8 mouse cellular contexts compared by ENCODE assay signal in genomic region chr9:58442105-58443010, GRCm38 (mm10). TPM values are rescaled to one million over a fixed set of nuclear protein-coding genes. Genes with fewer than 3 reads are reported as not detected.
DNase-seq lines count a peak whose midpoint lies in the region; ATAC-seq lines count a peak whose summit lies in the region.

No protein-coding gene starts in this region.

- no peak for DNase-seq in heart, embryonic 10.5 days (ENCODE audit: low spot score)
- DNase-seq in heart, adult 11 months: no peak
- DNase-seq in neural tube, embryonic 10.5 days (ENCODE audit: extremely low spot score, low spot score): no peak
- DNase-seq in telencephalon, adult 2 months (ENCODE audit: low read depth, low spot score): peak; percentile 85
- DNase-seq in layer of hippocampus, postnatal 25 days (ENCODE audit: extremely low spot score in 1 of 2, low spot score in 1 of 2): no peak
- no peak for DNase-seq in testis, postnatal 10 days (ENCODE audit: low spot score)

- H3K36me3 ChIP-seq in heart, embryonic 10.5 days: no peaks in the 10 kb centered on the region
- no peaks in the 10 kb centered on the region for H3K36me3 ChIP-seq in neural tube, embryonic 13.5 days
- no peaks in the 10 kb centered on the region for H3K36me3 ChIP-seq in intestine, embryonic 16.5 days (ENCODE audit: control insufficient read depth, insufficient read depth, low read length)

- no peak overlapping the region for H3K9ac ChIP-seq in neural tube, embryonic 13.5 days
- no peak overlapping the region for H3K9ac ChIP-seq in intestine, embryonic 16.5 days (ENCODE audit: low read depth, low read length)

- H3K27me3 ChIP-seq in heart, embryonic 10.5 days (ENCODE audit: insufficient read depth, poor library complexity, severe bottlenecking): peaks cover 12% of the 10 kb centered on the region; the same call in 1 of the 2 replicates
- no peaks in the 10 kb centered on the region for H3K27me3 ChIP-seq in neural tube, embryonic 13.5 days
- no peaks in the 10 kb centered on the region for H3K27me3 ChIP-seq in intestine, embryonic 16.5 days (replicated peaks; ENCODE audit: control insufficient read depth, insufficient read depth, low read length)

- H3K4me3 ChIP-seq in heart, embryonic 10.5 days: no peak overlapping the region
- no peak overlapping the region for H3K4me3 ChIP-seq in neural tube, embryonic 13.5 days
- H3K4me3 ChIP-seq in intestine, embryonic 16.5 days (ENCODE audit: low read length): no peak overlapping the region

- H3K4me1 ChIP-seq in heart, embryonic 10.5 days: peaks cover 25% of the 10 kb centered on the region
- H3K4me1 ChIP-seq in neural tube, embryonic 13.5 days (replicated peaks): peaks cover 66% of the 10 kb centered on the region
- H3K4me1 ChIP-seq in intestine, embryonic 16.5 days (ENCODE audit: control insufficient read depth, insufficient read depth, low read length): peaks cover 2% of the 10 kb centered on the region; the same call in 1 of the 2 replicates

- 48% methylated on average over 7 of the region's 7 CpGs for WGBS in heart, embryonic 10.5 days
- WGBS in neural tube, embryonic 13.5 days: 61% methylated on average over 7 of the region's 7 CpGs
- WGBS in intestine, embryonic 16.5 days: 39% methylated on average over 7 of the region's 7 CpGs

- ATAC-seq in neural tube, embryonic 13.5 days (ENCODE audit: low read depth): no peak
- ATAC-seq in intestine, embryonic 16.5 days: peak; percentile 50; the same call in 1 of the 2 replicates

- no peak overlapping the region for H3K4me2 ChIP-seq in neural tube, embryonic 13.5 days
- H3K4me2 ChIP-seq in intestine, embryonic 16.5 days (ENCODE audit: low read depth, low read length): no peak overlapping the region

- peak overlapping the region; percentile 1; the same call in 1 of the 2 replicates for H3K27ac ChIP-seq in heart, embryonic 10.5 days
- peak overlapping the region; percentile 9; the same call in 1 of the 2 replicates for H3K27ac ChIP-seq in neural tube, embryonic 13.5 days (replicated peaks)
- H3K27ac ChIP-seq in intestine, embryonic 16.5 days (ENCODE audit: low read length): no peak overlapping the region

- no peaks in the 10 kb centered on the region for H3K9me3 ChIP-seq in heart, embryonic 10.5 days
- no peaks in the 10 kb centered on the region for H3K9me3 ChIP-seq in neural tube, embryonic 13.5 days
- no peaks in the 10 kb centered on the region for H3K9me3 ChIP-seq in intestine, embryonic 16.5 days (ENCODE audit: control insufficient read depth, low read length)

RNA-seq across cellular contexts. Expression of gene Insyn1, which starts 46.0 kb away (rescaled TPM):
- polyA plus RNA-seq in heart, embryonic 10.5 days (2016; fragmentation: Nextera tagmentation; extraction: Ambion mirVana): 1.2 and 1.3 TPM in 2 replicates
- 6.8 and 7.9 TPM in 2 replicates for polyA plus RNA-seq in neural tube, embryonic 13.5 days (2015; fragmentation: Nextera tagmentation; extraction: Ambion mirVana)
- polyA plus RNA-seq in intestine, embryonic 16.5 days (2015; fragmentation: Nextera tagmentation; extraction: Ambion mirVana): 0.35 and 0.62 TPM in 2 replicates
- 100 to 1,000 TPM; 230 to 247 TPM for total RNA-seq in layer of hippocampus, postnatal 25 days (2021)
